Mouse (Mus musculus) erythroblast, embryonic 14.5 days (primary cell): Measurements from ENCODE around the gene Olfr731. TPM values are rescaled to one million over a fixed set of nuclear protein-coding genes. Genes with fewer than 3 reads are reported as not detected.

Experiments
- H3K27me3 ChIP-seq: 2 replicates; pipeline ENCODE4 v1.6.1; 2012; ENCODE audit warnings: inconsistent platforms; ENCODE audit not compliant: control insufficient read depth
- H3K36me3 ChIP-seq: 2 replicates; pipeline ENCODE4 v1.6.1; 2012; ENCODE audit warnings: mild to moderate bottlenecking, inconsistent platforms; ENCODE audit not compliant: control insufficient read depth
- H3K4me1 ChIP-seq: 2 replicates; pipeline ENCODE4 v1.6.1; 2012; ENCODE audit warnings: inconsistent platforms; ENCODE audit not compliant: control insufficient read depth
- H3K4me3 ChIP-seq: replicated peaks from 2 replicates; pipeline ENCODE3; 2012; ENCODE audit warnings: moderate library complexity, mild to moderate bottlenecking, inconsistent platforms
- H3K9me3 ChIP-seq: 2 replicates; pipeline ENCODE4 v1.6.1; 2012; ENCODE audit warnings: low read length, inconsistent platforms, mixed read lengths; ENCODE audit not compliant: control insufficient read depth
- GATA1 ChIP-seq: IDR thresholded peaks from 2 replicates; pipeline ENCODE4 v1.6.1; 2012; ENCODE audit warnings: low read length, inconsistent platforms, mixed read lengths
- TAL1 ChIP-seq: IDR thresholded peaks from 3 replicates; pipeline ENCODE4 v1.6.1; 2012; ENCODE audit warnings: low read length, inconsistent platforms, mixed read lengths
- polyA plus RNA-seq: library from polyadenylated mRNA; stranded (reverse); fragments of >175 nt; gene quantifications from 2 replicates; pipeline ENCODE4 v1.2.3, GENCODE M21; 2012

Olfr731 gene
- not detected in 2 replicates for polyA plus RNA-seq

- no peaks in the 10 kb centered on the region for H3K36me3 ChIP-seq
- H3K4me3 ChIP-seq: no peak within 1 kb of the TSS
- peaks cover 3% of the 10 kb centered on the region; the same call in 1 of the 2 replicates for H3K9me3 ChIP-seq
- no peaks in the 10 kb centered on the region for H3K27me3 ChIP-seq
- H3K4me1 ChIP-seq: no peaks in the 10 kb centered on the region
- TF ChIP-seq GATA1: no peak
- no peak for TF ChIP-seq TAL1
Observed at GRCm38 (mm10) chr14:50241766-50242165, at the start of gene Olfr731. Gene Olfr731, minus strand, starts transcription at chr14:50241866.

GRCm38 (mm10) chr14:50284106-50284505, 42.4 kb upstream of the Olfr731 start, which contains the start of gene Olfr732:
Gene Olfr732, minus strand, starts transcription at chr14:50284206.
- H3K4me1 ChIP-seq: no peaks in the 10 kb centered on the region
- no peak for TF ChIP-seq GATA1
- TF ChIP-seq TAL1: no peak
- no peaks in the 10 kb centered on the region for H3K36me3 ChIP-seq
- H3K4me3 ChIP-seq: no peak within 1 kb of the TSS
- H3K27me3 ChIP-seq: no peaks in the 10 kb centered on the region
- H3K9me3 ChIP-seq: no peaks in the 10 kb centered on the region

GRCm38 (mm10) chr14:50188098-50188497, 53.6 kb downstream of the Olfr731 start, which contains the start of gene Olfr730:
Gene Olfr730, minus strand, starts transcription at chr14:50188198.
- no peaks in the 10 kb centered on the region for H3K4me1 ChIP-seq
- H3K27me3 ChIP-seq: no peaks in the 10 kb centered on the region
- TF ChIP-seq GATA1 (no peak), TAL1 (no peak)
- H3K36me3 ChIP-seq: no peaks in the 10 kb centered on the region
- H3K9me3 ChIP-seq: peaks cover 4% of the 10 kb centered on the region
- no peak within 1 kb of the TSS for H3K4me3 ChIP-seq

Other genes starting within 250 kb of the Olfr731 start
- gene Olfr725, start 201.5 kb downstream of the Olfr731 start, polyA plus RNA-seq: not detected in 2 replicates
- 0.02 TPM in 1 of 2 replicates, not detected in the other for gene Olfr726, start 150.9 kb downstream of the Olfr731 start, polyA plus RNA-seq
- gene Olfr727, start 118.7 kb downstream of the Olfr731 start, polyA plus RNA-seq: not detected in 2 replicates
- 0.02 TPM in 1 of 2 replicates, not detected in the other for gene Olfr728, start 99.2 kb downstream of the Olfr731 start, polyA plus RNA-seq
- not detected in 2 replicates for gene Olfr729, start 89.0 kb downstream of the Olfr731 start, polyA plus RNA-seq
- 0.01 TPM in 1 of 2 replicates, not detected in the other for gene Olfr730, start 53.7 kb downstream of the Olfr731 start, polyA plus RNA-seq
- not detected in 2 replicates for gene Olfr732, start 42.3 kb upstream of the Olfr731 start, polyA plus RNA-seq
- gene Olfr733, start 59.7 kb upstream of the Olfr731 start, polyA plus RNA-seq: not detected in 2 replicates
- not detected in 2 replicates for gene Olfr734, start 84.9 kb upstream of the Olfr731 start, polyA plus RNA-seq
- not detected in 2 replicates for gene Olfr735, start 107.0 kb upstream of the Olfr731 start, polyA plus RNA-seq
- gene Tlr11, start 116.0 kb upstream of the Olfr731 start, polyA plus RNA-seq: not detected in 2 replicates
- 0.02 TPM in 1 of 2 replicates, not detected in the other for gene Olfr736, start 139.3 kb upstream of the Olfr731 start, polyA plus RNA-seq
- gene Olfr738, start 165.7 kb upstream of the Olfr731 start, polyA plus RNA-seq: 0.05 TPM in 1 of 2 replicates, not detected in the other
- gene Olfr739, start 176.8 kb upstream of the Olfr731 start, polyA plus RNA-seq: not detected in 2 replicates
- gene Olfr740, start 203.7 kb upstream of the Olfr731 start, polyA plus RNA-seq: not detected in 2 replicates
- not detected in 2 replicates for gene Olfr741, start 230.9 kb upstream of the Olfr731 start, polyA plus RNA-seq